In genomic region chr16:79240857-79241491, GRCm38 (mm10) we compare ENCODE assay signal across 21 mouse cellular contexts.
"Had no signal": no experiment of that assay in that cellular context is flagged by ENCODE, and none has a peak within 500 bp of the region (broad histone marks: within the 10 kb centered on the region; RNA-seq: fewer than 3 reads in every experiment).

No protein-coding gene starts in this region.

- DNase-seq: kidney, adult 8-10 months; kidney, postnatal 10 days; kidney, postnatal 36 days; liver; lung, adult 18-20 months; lung, postnatal 10 days; lung, postnatal 36 days; thymus, postnatal 25 days had no signal

- H3K4me1 ChIP-seq: kidney, embryonic 15.5 days; limb, embryonic 10.5 days; limb, embryonic 13.5 days; liver, embryonic 12.5 days; liver, embryonic 15.5 days; lung, embryonic 15.5 days; megakaryocyte, embryonic 14.5 days; midbrain, embryonic 10.5 days; midbrain, embryonic 13.5 days; neural tube, embryonic 13.5 days had no signal

- H3K27ac ChIP-seq: kidney, embryonic 15.5 days; limb, embryonic 10.5 days; limb, embryonic 13.5 days; liver, embryonic 12.5 days; liver, embryonic 15.5 days; lung, embryonic 15.5 days; midbrain, embryonic 10.5 days; midbrain, embryonic 13.5 days; neural tube, embryonic 13.5 days; stomach, postnatal 0 days had no signal

- H3K4me3 ChIP-seq: kidney, embryonic 15.5 days; limb, embryonic 10.5 days; limb, embryonic 13.5 days; liver, embryonic 12.5 days; liver, embryonic 15.5 days; lung, embryonic 15.5 days; megakaryocyte, embryonic 14.5 days; midbrain, embryonic 10.5 days; midbrain, embryonic 13.5 days; myocyte; neural tube, embryonic 13.5 days had no signal

- ATAC-seq: liver, embryonic 12.5 days; midbrain, embryonic 13.5 days; midbrain, embryonic 16.5 days had no signal

- H3K4me2 ChIP-seq: kidney, embryonic 15.5 days; limb, embryonic 13.5 days; liver, embryonic 12.5 days; liver, embryonic 15.5 days; lung, embryonic 15.5 days; midbrain, embryonic 13.5 days; neural tube, embryonic 13.5 days had no signal

- H3K36me3 ChIP-seq: kidney, embryonic 15.5 days; limb, embryonic 10.5 days; limb, embryonic 13.5 days; liver, embryonic 12.5 days; liver, embryonic 15.5 days; lung, embryonic 15.5 days; midbrain, embryonic 10.5 days; midbrain, embryonic 13.5 days; neural tube, embryonic 13.5 days had no signal

- H3K9ac ChIP-seq: kidney, embryonic 15.5 days; limb, embryonic 13.5 days; liver, embryonic 12.5 days; liver, embryonic 15.5 days; lung, embryonic 15.5 days; midbrain, embryonic 13.5 days; neural tube, embryonic 13.5 days had no signal

- H3K27me3 ChIP-seq: kidney, embryonic 15.5 days; limb, embryonic 13.5 days; liver, embryonic 12.5 days; liver, embryonic 15.5 days; lung, embryonic 15.5 days; megakaryocyte, embryonic 14.5 days; midbrain, embryonic 13.5 days; neural tube, embryonic 13.5 days had no signal

- H3K9me3 ChIP-seq: kidney, embryonic 15.5 days; limb, embryonic 10.5 days; limb, embryonic 13.5 days; liver, embryonic 12.5 days; liver, embryonic 15.5 days; lung, embryonic 15.5 days; midbrain, embryonic 10.5 days; midbrain, embryonic 13.5 days; neural tube, embryonic 13.5 days had no signal
